Mouse (Mus musculus) heart, postnatal 0 days (tissue): ENCODE measurements around the gene Snrnp70.

ENCODE experiments used
- CTCF ChIP-seq: IDR thresholded peaks from 2 replicates; pipeline ENCODE4 v1.5.1; 2016; ENCODE audit warnings: antibody characterized with exemption, control low read depth, low read depth
- EP300 ChIP-seq: IDR thresholded peaks from 2 replicates; pipeline ENCODE4 v1.6.1; 2016; ENCODE audit warnings: antibody characterized with exemption, low read depth

DNA sequence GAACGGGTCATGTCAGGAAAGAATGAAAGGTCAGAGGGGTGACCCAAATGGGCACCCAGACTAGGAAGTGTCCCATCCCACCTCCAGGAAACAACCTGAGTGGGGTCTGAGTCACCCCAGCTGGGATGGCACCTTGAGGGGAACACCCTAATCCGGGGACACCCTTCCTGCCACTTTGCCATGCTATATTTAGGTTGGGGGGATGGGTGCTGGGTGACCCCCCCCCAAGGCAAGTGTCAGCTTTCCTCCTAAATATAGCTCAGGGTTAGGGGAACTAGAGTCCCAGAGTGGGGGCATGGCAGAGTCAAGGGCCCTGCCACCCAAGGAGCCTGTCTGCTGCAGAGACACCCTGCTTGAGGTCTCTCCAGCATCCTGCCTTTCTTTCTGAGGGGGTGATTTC is 16.9 kb upstream of the Snrnp70 start:
- TF ChIP-seq CTCF (no peak), EP300 (no peak)
